Comparison of ENCODE assay signal across 16 mouse cellular contexts in genomic region chr15:97280776-97281175, GRCm38 (mm10).
"Had no signal": no experiment of that assay in that cellular context is flagged by ENCODE, and none has a peak within 500 bp of the region (broad histone marks: within the 10 kb centered on the region; RNA-seq: fewer than 3 reads in every experiment).

No protein-coding gene starts in this region.

- H3K9me3 ChIP-seq: limb, embryonic 15.5 days; liver, embryonic 12.5 days; midbrain, embryonic 15.5 days; neural tube, embryonic 13.5 days had no signal

- H3K4me2 ChIP-seq: limb, embryonic 15.5 days; liver, embryonic 12.5 days; lung, embryonic 14.5 days; midbrain, embryonic 11.5 days; midbrain, embryonic 15.5 days; neural tube, embryonic 13.5 days had no signal

- H3K36me3 ChIP-seq: limb, embryonic 15.5 days; liver, embryonic 12.5 days; midbrain, embryonic 15.5 days; neural tube, embryonic 13.5 days had no signal

- H3K9ac ChIP-seq: limb, embryonic 15.5 days; liver, embryonic 12.5 days; lung, embryonic 14.5 days; midbrain, embryonic 15.5 days; neural tube, embryonic 13.5 days had no signal

- H3K4me3 ChIP-seq: layer of hippocampus, adult 2 months; limb, embryonic 15.5 days; liver, embryonic 12.5 days; midbrain, embryonic 15.5 days; neural tube, embryonic 13.5 days had no signal

- DNase-seq: kidney, adult 18-20 months; kidney, postnatal 10 days; kidney, postnatal 4 days; lung, embryonic 14.5 days; lung, postnatal 10 days; lung, postnatal 4 days; retina, postnatal 1 day; right cerebral cortex, postnatal 4 days; spleen, adult 18-20 months; thymus, postnatal 14 days had no signal

- H3K27me3 ChIP-seq: limb, embryonic 15.5 days; liver, embryonic 12.5 days; midbrain, embryonic 15.5 days; neural tube, embryonic 13.5 days had no signal

- H3K27ac ChIP-seq: layer of hippocampus, adult 2 months; limb, embryonic 15.5 days; liver, embryonic 12.5 days; midbrain, embryonic 15.5 days; neural tube, embryonic 13.5 days had no signal

- ATAC-seq: liver, embryonic 12.5 days; midbrain, embryonic 15.5 days had no signal
